In genomic region chr2:113847678-113848244, GRCm38 (mm10) we compare ENCODE assay signal across 7 mouse cellular contexts. TPM values are rescaled to one million over a fixed set of nuclear protein-coding genes. Genes with fewer than 3 reads are reported as not detected.
DNase-seq lines count a peak whose midpoint lies in the region; ATAC-seq and TF ChIP-seq lines count a peak whose summit lies in the region.

No protein-coding gene starts in this region.

- no peaks in the 10 kb centered on the region for H3K27me3 ChIP-seq in lung, postnatal 0 days (replicated peaks; ENCODE audit: insufficient read depth, low read length)
- no peaks in the 10 kb centered on the region for H3K27me3 ChIP-seq in heart, embryonic 16.5 days (ENCODE audit: control insufficient read depth, insufficient read depth, low read length)
- no peaks in the 10 kb centered on the region for H3K27me3 ChIP-seq in liver, embryonic 12.5 days (replicated peaks)
- no peaks in the 10 kb centered on the region for H3K27me3 ChIP-seq in stomach, embryonic 15.5 days (replicated peaks)

- H3K9me3 ChIP-seq in lung, postnatal 0 days (ENCODE audit: low read length) = no peaks in the 10 kb centered on the region
- no peaks in the 10 kb centered on the region for H3K9me3 ChIP-seq in heart, embryonic 16.5 days (replicated peaks; ENCODE audit: control insufficient read depth, low read length)
- no peaks in the 10 kb centered on the region for H3K9me3 ChIP-seq in liver, embryonic 12.5 days (replicated peaks)
- H3K9me3 ChIP-seq in stomach, embryonic 15.5 days = no peaks in the 10 kb centered on the region

- TF ChIP-seq CTCF in lung, postnatal 0 days (IDR thresholded peaks at IDR 0.05) = no peak

- peak overlapping the region; percentile 77 for H3K4me3 ChIP-seq in lung, postnatal 0 days (ENCODE audit: low read depth, low read length)
- H3K4me3 ChIP-seq in heart, embryonic 16.5 days (ENCODE audit: low read length) = peak overlapping the region; percentile 99
- peak overlapping the region; percentile 93 for H3K4me3 ChIP-seq in liver, embryonic 12.5 days
- H3K4me3 ChIP-seq in stomach, embryonic 15.5 days (replicated peaks) = peak overlapping the region; percentile 92

- H3K4me2 ChIP-seq in lung, postnatal 0 days (replicated peaks; ENCODE audit: low read depth, low read length) = peak overlapping the region; percentile 92
- H3K4me2 ChIP-seq in heart, embryonic 16.5 days (ENCODE audit: low read depth, low read length) = peak overlapping the region; percentile 89
- peak overlapping the region; percentile 83 for H3K4me2 ChIP-seq in liver, embryonic 12.5 days
- peak overlapping the region; percentile 67 for H3K4me2 ChIP-seq in stomach, embryonic 15.5 days

- H3K27ac ChIP-seq in lung, postnatal 0 days (ENCODE audit: low read length) = peak overlapping the region; percentile 51
- H3K27ac ChIP-seq in heart, embryonic 16.5 days (ENCODE audit: low read length) = peak overlapping the region; percentile 88
- peak overlapping the region; percentile 93 for H3K27ac ChIP-seq in liver, embryonic 12.5 days
- H3K27ac ChIP-seq in stomach, embryonic 15.5 days = peak overlapping the region; percentile 88

- no peaks in the 10 kb centered on the region for H3K4me1 ChIP-seq in lung, postnatal 0 days (ENCODE audit: insufficient read depth, low read depth, low read length)
- peaks cover 23% of the 10 kb centered on the region for H3K4me1 ChIP-seq in heart, embryonic 16.5 days (ENCODE audit: control insufficient read depth, insufficient read depth, low read length)
- H3K4me1 ChIP-seq in liver, embryonic 12.5 days = peaks cover 27% of the 10 kb centered on the region
- H3K4me1 ChIP-seq in stomach, embryonic 15.5 days = peaks cover 17% of the 10 kb centered on the region

- peak overlapping the region; percentile 60 for H3K9ac ChIP-seq in lung, postnatal 0 days (replicated peaks; ENCODE audit: low read depth)
- H3K9ac ChIP-seq in heart, embryonic 16.5 days (ENCODE audit: low read length) = peak overlapping the region; percentile 88
- H3K9ac ChIP-seq in liver, embryonic 12.5 days = peak overlapping the region; percentile 85
- H3K9ac ChIP-seq in stomach, embryonic 15.5 days = peak overlapping the region; percentile 35

- H3K36me3 ChIP-seq in lung, postnatal 0 days (ENCODE audit: insufficient read depth, low read length) = no peaks in the 10 kb centered on the region
- peaks cover 11% of the 10 kb centered on the region for H3K36me3 ChIP-seq in heart, embryonic 16.5 days (ENCODE audit: control insufficient read depth, insufficient read depth)
- peaks cover 38% of the 10 kb centered on the region for H3K36me3 ChIP-seq in liver, embryonic 12.5 days
- no peaks in the 10 kb centered on the region for H3K36me3 ChIP-seq in stomach, embryonic 15.5 days

- DNase-seq in lung, postnatal 0 days (ENCODE audit: low spot score) = peak; percentile 27
- no peak for DNase-seq in lung, postnatal 14 days
- DNase-seq in c-Kit-positive CD71-positive TER-119-positive erythroid progenitor cells, embryonic 14.5 days (ENCODE audit: low spot score) = peak; percentile 21
- DNase-seq in ovary, postnatal 14 days (ENCODE audit: low spot score) = no peak

- ATAC-seq in lung, postnatal 0 days = peak; percentile 0; the same call in 1 of the 2 replicates
- no peak for ATAC-seq in heart, embryonic 16.5 days (replicated peaks; ENCODE audit: extremely low read depth, insufficient read depth, low FRiP score)
- ATAC-seq in liver, embryonic 12.5 days = peak; percentile 27
- ATAC-seq in stomach, embryonic 15.5 days (ENCODE audit: insufficient read depth, low FRiP score, low read depth) = peak; percentile 2; the same call in 1 of the 2 replicates

- TF ChIP-seq EP300 in lung, postnatal 0 days (IDR thresholded peaks at IDR 0.05) = no peak

- under 1% methylated on average over 24 of the region's 24 CpGs for WGBS in lung, postnatal 0 days
- under 1% methylated on average over 24 of the region's 24 CpGs for WGBS in heart, embryonic 16.5 days
- under 1% methylated on average over 24 of the region's 24 CpGs for WGBS in liver, embryonic 12.5 days (ENCODE audit: insufficient replicate concordance)
- WGBS in stomach, embryonic 15.5 days = 0% methylated on average over 24 of the region's 24 CpGs

RNA-seq across cellular contexts. Expression of gene Arhgap11a, which starts 0.7 kb away (rescaled TPM):
- 2.7 and 3.2 TPM in 2 replicates for polyA plus RNA-seq in lung, postnatal 0 days (2015; fragmentation: Nextera tagmentation; extraction: Ambion mirVana)
- polyA plus RNA-seq in heart, embryonic 16.5 days (2015; fragmentation: Nextera tagmentation; extraction: Ambion mirVana) = 25.0 and 25.4 TPM in 2 replicates
- polyA plus RNA-seq in liver, embryonic 12.5 days (2016; fragmentation: Nextera tagmentation; extraction: Ambion mirVana) = 29.7 and 31.2 TPM in 2 replicates
- 22.3 and 25.2 TPM in 2 replicates for polyA plus RNA-seq in stomach, embryonic 15.5 days (2015; fragmentation: Nextera tagmentation; extraction: Ambion mirVana)

RNA-seq across cellular contexts. Expression of gene Scg5, which starts 18.8 kb away (rescaled TPM):
- 1.6 and 2.0 TPM in 2 replicates for polyA plus RNA-seq in lung, postnatal 0 days (2015; fragmentation: Nextera tagmentation; extraction: Ambion mirVana)
- 0.72 and 1.1 TPM in 2 replicates for polyA plus RNA-seq in heart, embryonic 16.5 days (2015; fragmentation: Nextera tagmentation; extraction: Ambion mirVana)
- not detected in 2 replicates for polyA plus RNA-seq in liver, embryonic 12.5 days (2016; fragmentation: Nextera tagmentation; extraction: Ambion mirVana)
- polyA plus RNA-seq in stomach, embryonic 15.5 days (2015; fragmentation: Nextera tagmentation; extraction: Ambion mirVana) = 12.4 and 12.9 TPM in 2 replicates

Comparison
In these comparisons a context has a peak if more than half of its experiments do, and no peak if none do; other contexts are left out.
1. DNase-seq: peak in lung, postnatal 0 days (single experiment) and c-Kit-positive CD71-positive TER-119-positive erythroid progenitor cells, embryonic 14.5 days (single experiment); none in lung, postnatal 14 days (single experiment) and ovary, postnatal 14 days (single experiment).
2. H3K9ac ChIP-seq: peak in every context shown above with its lines; median percentile 88 in heart, embryonic 16.5 days; 85 in liver, embryonic 12.5 days; 60 in lung, postnatal 0 days; 35 in stomach, embryonic 15.5 days.
3. Peak in every context shown above with its lines, with median percentiles within 50 percentile points of each other: H3K27ac ChIP-seq, H3K4me2 ChIP-seq and H3K4me3 ChIP-seq.